In genomic region chr1:60169626-60170025, GRCm38 (mm10) we compare ENCODE assay signal across 19 mouse cellular contexts. TPM values are rescaled to one million over a fixed set of nuclear protein-coding genes. Genes with fewer than 3 reads are reported as not detected.
DNase-seq lines count a peak whose midpoint lies in the region; ATAC-seq and TF ChIP-seq lines count a peak whose summit lies in the region.
"Had no signal": no experiment of that assay in that cellular context is flagged by ENCODE, and none has a peak within 500 bp of the region (broad histone marks: within the 10 kb centered on the region; RNA-seq: fewer than 3 reads in every experiment).

No protein-coding gene starts in this region.

- no peak for ATAC-seq in heart, embryonic 11.5 days (replicated peaks; ENCODE audit: insufficient number of reproducible peaks, low FRiP score, low TSS enrichment)
- ATAC-seq in heart, postnatal 0 days (ENCODE audit: insufficient read depth, low read depth) = peak; percentile 8; the same call in 1 of the 2 replicates
- ATAC-seq: CD4-positive, CD25-positive, alpha-beta regulatory T cell, adult 4 months; forebrain, embryonic 16.5 days; intestine, postnatal 0 days; midbrain, embryonic 15.5 days had no signal

- no peak overlapping the region for H3K4me3 ChIP-seq in heart, embryonic 11.5 days (ENCODE audit: low read depth, low read length)
- H3K4me3 ChIP-seq in heart, postnatal 0 days (ENCODE audit: low read depth, low read length) = no peak overlapping the region
- H3K4me3 ChIP-seq: forebrain, embryonic 10.5 days; midbrain, embryonic 15.5 days had no signal

- no peak overlapping the region for H3K4me2 ChIP-seq in heart, embryonic 11.5 days
- H3K4me2 ChIP-seq in heart, postnatal 0 days (ENCODE audit: low read depth, low read length) = no peak overlapping the region
- H3K4me2 ChIP-seq: midbrain, embryonic 15.5 days had no signal

- H3K4me1 ChIP-seq in heart, embryonic 11.5 days (ENCODE audit: control insufficient read depth, insufficient read depth, low read length) = no peaks in the 10 kb centered on the region
- H3K4me1 ChIP-seq in heart, postnatal 0 days (ENCODE audit: control insufficient read depth, insufficient read depth) = peaks cover 12% of the 10 kb centered on the region
- H3K4me1 ChIP-seq: forebrain, embryonic 10.5 days; midbrain, embryonic 15.5 days had no signal

- TF ChIP-seq CTCF in heart, postnatal 0 days (IDR thresholded peaks at IDR 0.05; ENCODE audit: low read depth) = no peak

- H3K27ac ChIP-seq in heart, embryonic 11.5 days (ENCODE audit: low read depth, low read length) = no peak overlapping the region
- peak overlapping the region; percentile 58 for H3K27ac ChIP-seq in heart, postnatal 0 days (ENCODE audit: low read depth)
- H3K27ac ChIP-seq: forebrain, embryonic 10.5 days; kidney, postnatal 0 days; midbrain, embryonic 15.5 days had no signal

- WGBS in heart, embryonic 11.5 days (ENCODE audit: insufficient replicate concordance) = 62% methylated on average over 2 of the region's 2 CpGs
- 44% methylated on average over 2 of the region's 2 CpGs for WGBS in heart, postnatal 0 days

- no peak for TF ChIP-seq EP300 in heart, postnatal 0 days (IDR thresholded peaks at IDR 0.05; ENCODE audit: low read depth)

- no peaks in the 10 kb centered on the region for H3K9me3 ChIP-seq in heart, embryonic 11.5 days (replicated peaks; ENCODE audit: control insufficient read depth, low read length)
- H3K9me3 ChIP-seq in heart, postnatal 0 days (replicated peaks; ENCODE audit: control insufficient read depth, low read length) = no peaks in the 10 kb centered on the region
- H3K9me3 ChIP-seq: forebrain, embryonic 10.5 days; midbrain, embryonic 15.5 days had no signal

- H3K27me3 ChIP-seq in heart, embryonic 11.5 days (ENCODE audit: control insufficient read depth, insufficient read depth, low read length) = no peaks in the 10 kb centered on the region
- no peaks in the 10 kb centered on the region for H3K27me3 ChIP-seq in heart, postnatal 0 days (ENCODE audit: control insufficient read depth, insufficient read depth, low read length)
- H3K27me3 ChIP-seq: midbrain, embryonic 15.5 days had no signal

- H3K9ac ChIP-seq in heart, embryonic 11.5 days (ENCODE audit: low read depth, low read length) = no peak overlapping the region
- no peak overlapping the region for H3K9ac ChIP-seq in heart, postnatal 0 days (replicated peaks; ENCODE audit: low read depth, low read length)
- H3K9ac ChIP-seq: midbrain, embryonic 15.5 days had no signal

- DNase-seq in gastrocnemius, adult 18-20 months (ENCODE audit: low spot score) = peak; percentile 26
- no peak for DNase-seq in gastrocnemius, postnatal 4 days (ENCODE audit: low spot score in 2 of 2)
- DNase-seq in heart, adult 8-10 months (ENCODE audit: low spot score) = peak; percentile 82
- peak; percentile 38 for DNase-seq in heart, postnatal 0 days (ENCODE audit: low spot score)
- DNase-seq in skeletal muscle tissue, adult 2 months (ENCODE audit: low read depth, low spot score) = peak; percentile 13
- no peak for DNase-seq in left cerebral cortex, adult 18-20 months (ENCODE audit: low spot score in 2 of 2)
- DNase-seq in MN1 (ENCODE audit: low spot score) = no peak
- DNase-seq: adrenal gland, adult 8-10 months; cerebellum, adult 9-11 months; layer of hippocampus, adult 9-11 months; lung, postnatal 4 days; thymus, postnatal 14 days had no signal

- no peaks in the 10 kb centered on the region for H3K36me3 ChIP-seq in heart, embryonic 11.5 days (ENCODE audit: control insufficient read depth, insufficient read depth, low read length)
- H3K36me3 ChIP-seq in heart, postnatal 0 days (replicated peaks; ENCODE audit: control insufficient read depth, insufficient read depth, low read length) = no peaks in the 10 kb centered on the region
- H3K36me3 ChIP-seq: forebrain, embryonic 10.5 days; midbrain, embryonic 15.5 days had no signal

RNA-seq across cellular contexts. Expression of gene Nbeal1, which starts 10.8 kb away (rescaled TPM):
- total RNA-seq in gastrocnemius, adult 18-20 months (2021) = 10 to 100 TPM; 23.7 to 24.0 TPM
- total RNA-seq in gastrocnemius, postnatal 4 days (2021) = 10 to 100 TPM; 29.9 to 33.9 TPM
- total RNA-seq in heart, adult 8-10 months (2022) = 10 to 100 TPM; 47.4 to 54.7 (median 52.1) TPM
- 9.0 and 10.1 TPM in 2 replicates for polyA plus RNA-seq in heart, embryonic 11.5 days (2014; fragmentation: Nextera tagmentation; extraction: Ambion mirVana)
- total RNA-seq in heart, postnatal 0 days (2014; rRNA removed; ENCODE audit: low replicate concordance) = 19.8 and 28.1 TPM in 2 replicates
- polyA plus RNA-seq in heart, postnatal 0 days (2015; fragmentation: Nextera tagmentation; extraction: Ambion mirVana) = 6.1 and 6.5 TPM in 2 replicates
- 10 to 100 TPM; 26.2 to 26.5 TPM for total RNA-seq in left cerebral cortex, adult 18-20 months (2021)

Comparison
In these comparisons a context has a peak if more than half of its experiments do, and no peak if none do; other contexts are left out.
1. DNase-seq: peak in gastrocnemius, adult 18-20 months (single experiment), heart, adult 8-10 months (single experiment), heart, postnatal 0 days (single experiment) and skeletal muscle tissue, adult 2 months (single experiment); none in gastrocnemius, postnatal 4 days (0 of 2), left cerebral cortex, adult 18-20 months (0 of 2) and MN1 (single experiment).